Mouse (Mus musculus): ENCODE measurements around the gene Alkbh3.

DNA sequence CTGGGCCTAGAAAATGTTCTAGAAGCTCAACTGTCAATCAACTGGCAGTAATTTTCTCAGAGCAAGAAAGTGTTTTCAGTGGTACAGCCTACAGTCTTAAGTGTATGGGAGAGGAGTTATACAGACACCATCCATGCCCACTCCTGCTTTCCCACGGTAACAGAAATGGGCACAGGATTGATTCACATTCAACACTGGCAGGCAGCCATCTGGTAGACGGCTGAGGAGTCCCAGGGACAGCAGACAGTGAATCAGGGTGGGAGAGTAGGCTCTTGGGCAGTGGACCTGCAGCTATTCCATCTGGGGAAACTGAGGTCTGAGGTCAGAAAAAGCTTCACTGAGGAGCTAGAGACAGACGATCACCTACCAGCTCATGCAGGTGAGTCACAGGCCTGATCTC, 39.0 kb downstream of the Alkbh3 start:
- no peak for TF ChIP-seq POLR2A (IDR thresholded peaks at IDR 0.05; ENCODE audit: low read depth, low read length)
- no peak for TF ChIP-seq CTCF (conservative IDR thresholded peaks at IDR 0.05; ENCODE audit: insufficient read depth, insufficient read length, low read depth, low read length)
